Mouse (Mus musculus) CD4-positive, CD25-positive, alpha-beta regulatory T cell, adult 9 weeks (primary cell): ENCODE results near the gene Snx14. TPM values are rescaled to one million over a fixed set of nuclear protein-coding genes. Genes with fewer than 3 reads are reported as not detected.

Source experiments
- polyA plus RNA-seq: library from polyadenylated mRNA; unstranded; fragments of 100-300 nt; shearing (Covaris generic); gene quantifications from one replicate; pipeline ENCODE4 v1.2.1, GENCODE M21; 2017

The Snx14 gene
- polyA plus RNA-seq, result 73.7 TPM

DNA sequence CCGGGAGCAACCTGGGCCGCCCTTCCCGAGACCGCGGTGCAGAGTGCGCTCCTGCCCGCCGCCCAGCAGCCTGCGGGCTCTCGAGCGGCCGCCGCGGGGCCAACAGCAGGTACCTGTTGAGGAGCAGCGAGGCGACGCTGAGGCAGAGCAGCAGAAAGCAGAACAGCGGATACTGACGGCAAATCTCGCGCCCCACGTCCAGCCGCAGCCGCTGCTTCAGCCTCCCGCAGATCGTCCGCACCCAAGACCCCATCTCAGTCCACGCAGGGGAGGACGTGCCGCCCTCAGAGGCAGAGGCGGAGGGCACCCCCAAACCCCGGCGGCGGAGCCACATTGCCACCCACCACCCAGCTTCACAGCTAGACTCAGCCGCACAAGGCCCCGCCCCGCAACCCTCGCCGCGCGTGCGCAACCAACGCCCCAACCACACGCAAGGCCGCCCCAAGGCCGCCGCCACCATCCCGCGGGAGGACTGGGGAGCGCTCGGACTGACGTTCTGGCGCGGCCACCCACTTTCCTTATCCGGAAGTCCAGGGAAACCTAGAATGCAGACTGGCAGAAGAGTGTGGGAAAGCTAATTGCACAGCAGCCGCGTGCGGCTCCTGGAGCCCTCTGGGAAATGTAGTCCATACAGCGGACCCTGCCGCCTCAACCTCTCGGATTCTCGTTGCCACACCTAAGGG is at the start of gene Snx14:
Snx14 (minus strand) TSS at position 404 of the 683 bp plus-strand sequence.

DNA sequence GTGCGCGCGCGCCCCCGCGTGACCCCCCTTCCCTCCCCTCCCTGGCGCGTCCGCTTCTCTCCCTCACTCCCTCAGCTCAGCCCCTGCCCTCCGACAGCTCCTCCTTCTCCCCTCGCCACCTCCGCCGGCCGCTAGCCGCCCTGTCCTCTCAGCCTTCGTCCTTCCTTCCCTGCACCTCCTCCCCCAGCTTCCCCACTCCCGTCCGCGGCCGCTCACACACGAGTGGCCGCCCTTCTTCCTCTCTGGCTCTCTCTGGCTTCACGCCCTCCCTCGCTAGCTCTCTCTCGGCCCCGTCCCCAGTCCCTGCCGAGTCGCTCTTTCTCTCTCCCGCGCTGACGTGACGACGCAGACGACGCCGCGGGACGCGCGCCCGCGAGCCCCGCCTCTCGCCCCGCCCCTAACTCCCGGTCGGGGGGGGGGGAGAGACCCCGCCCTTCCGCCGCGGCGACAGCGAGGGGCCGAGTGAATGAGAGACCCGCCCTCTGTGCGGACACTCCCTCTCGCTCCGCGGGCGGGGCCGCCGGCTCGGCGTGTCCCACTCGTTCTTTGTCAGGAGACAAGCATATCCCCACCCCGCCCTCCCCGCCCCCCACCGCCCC is 43.6 kb upstream of the Snx14 start, which contains the start of gene Syncrip:
Syncrip (minus strand) TSS at position 345 of the 599 bp plus-strand sequence.

DNA sequence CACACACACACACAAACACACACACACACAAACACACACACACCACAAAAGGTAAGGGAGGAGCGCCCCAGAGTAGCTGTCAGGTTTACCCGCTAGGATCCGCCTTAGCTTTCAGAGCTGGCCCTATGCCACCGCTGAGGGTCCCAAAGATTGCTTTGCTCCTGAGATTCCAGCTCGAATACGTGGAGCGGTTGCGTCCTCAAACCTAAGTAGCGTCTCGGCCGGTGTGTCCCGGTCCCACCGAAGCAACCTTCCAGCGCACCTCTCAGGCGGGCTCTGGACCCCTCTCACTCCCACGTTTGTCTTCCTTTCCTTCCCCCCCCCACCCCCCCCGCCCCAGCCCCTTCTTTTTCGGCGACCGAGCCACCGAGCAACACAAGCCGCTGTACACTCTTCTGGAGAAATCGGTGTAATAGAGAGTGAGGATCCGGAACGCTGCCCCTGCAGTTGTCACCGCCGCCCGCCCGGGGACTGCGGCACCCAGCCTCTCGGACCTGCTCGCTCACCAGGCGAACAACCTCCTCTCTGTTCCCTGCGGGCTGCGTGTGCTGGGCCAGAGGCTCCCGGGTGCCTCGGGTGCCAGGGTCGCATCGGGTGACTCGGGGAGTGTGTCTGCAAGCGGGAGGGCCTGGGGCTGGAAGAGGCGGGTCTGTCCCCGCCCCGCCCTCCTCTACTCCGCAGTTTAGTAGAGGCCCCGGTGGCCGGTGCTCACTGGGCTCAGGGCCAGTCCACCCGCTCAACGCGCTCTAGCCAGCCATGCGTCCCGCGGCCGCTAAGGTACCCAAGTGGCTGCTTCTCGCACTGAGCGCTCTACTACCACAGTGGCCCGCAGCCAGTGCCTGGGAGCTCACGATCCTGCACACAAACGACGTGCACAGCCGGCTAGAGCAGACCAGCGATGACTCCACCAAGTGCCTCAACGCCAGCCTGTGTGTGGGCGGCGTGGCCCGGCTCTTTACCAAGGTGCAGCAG is 111.5 kb downstream of the Snx14 start, which contains the start of gene Nt5e:
Nt5e (plus strand) TSS at position 268 of the 972 bp plus-strand sequence.

Other genes starting within 250 kb of the Snx14 start
- 229 TPM for gene Nt5e, start 111.8 kb downstream of the Snx14 start, polyA plus RNA-seq
- 1.7 TPM for gene Gm20537, start 17.7 kb upstream of the Snx14 start, polyA plus RNA-seq
- gene Syncrip, start 43.6 kb upstream of the Snx14 start, polyA plus RNA-seq, result 127 TPM
- 24.0 TPM for gene Zfp949, start 109.1 kb upstream of the Snx14 start, polyA plus RNA-seq
- not detected for gene Trim43a, start 141.9 kb upstream of the Snx14 start, polyA plus RNA-seq